Mouse (Mus musculus) intestine, postnatal 0 days (tissue): Measurements from ENCODE around the gene Olfr691. TPM values are rescaled to one million over a fixed set of nuclear protein-coding genes. Genes with fewer than 3 reads are reported as not detected.
"Not testable (repeated sequence)": the region's sequence is repeated elsewhere in the genome, so short reads cannot be mapped to it uniquely, and the experiment has no call there.

Source experiments
- ATAC-seq: fragments of 200-750 bp; cut with Nextera tagmentation; 2 replicates; pipeline ENCODE4 v1.8.0; 2017; ENCODE audit warnings: mild to moderate bottlenecking, moderate TSS enrichment, moderate library complexity
- H3K27ac ChIP-seq: fragments of 300-500 bp; sonication (generic); 2 replicates; pipeline ENCODE4 v1.5.1; 2014; ENCODE audit warnings: mild to moderate bottlenecking, low read depth, low read length, moderate library complexity
- H3K27me3 ChIP-seq: fragments of 300-500 bp; sonication (generic); replicated peaks from 2 replicates; pipeline ENCODE4 v1.6.1; 2014; ENCODE audit warnings: low read length, mixed read lengths; ENCODE audit not compliant: control insufficient read depth, insufficient read depth
- H3K36me3 ChIP-seq: fragments of 300-500 bp; sonication (generic); 2 replicates; pipeline ENCODE4 v1.6.1; 2014; ENCODE audit warnings: mild to moderate bottlenecking, moderate library complexity; ENCODE audit not compliant: control insufficient read depth, insufficient read depth
- H3K4me1 ChIP-seq: fragments of 300-500 bp; sonication (generic); replicated peaks from 2 replicates; pipeline ENCODE4 v1.6.1; 2014; ENCODE audit warnings: antibody characterized with exemption, low read length, mixed read lengths; ENCODE audit not compliant: control insufficient read depth, insufficient read depth
- H3K4me2 ChIP-seq: fragments of 300-500 bp; sonication (generic); replicated peaks from 2 replicates; pipeline ENCODE4 v1.6.1; 2014; ENCODE audit warnings: low read depth, mild to moderate bottlenecking, moderate library complexity
- H3K4me3 ChIP-seq: fragments of 300-500 bp; sonication (generic); 2 replicates; pipeline ENCODE4 v1.5.1; 2014; ENCODE audit warnings: low read depth, low read length
- H3K9ac ChIP-seq: fragments of 300-500 bp; sonication (generic); 2 replicates; pipeline ENCODE4 v1.6.1; 2014; ENCODE audit warnings: mild to moderate bottlenecking, low read depth, low read length
- H3K9me3 ChIP-seq: fragments of 300-500 bp; sonication (generic); 2 replicates; pipeline ENCODE4 v1.6.1; 2016; ENCODE audit warnings: mixed run types; ENCODE audit not compliant: control insufficient read depth
- CTCF ChIP-seq: sonication (generic); IDR thresholded peaks from 2 replicates; pipeline ENCODE4 v1.5.1; 2016; ENCODE audit warnings: low read depth, mild to moderate bottlenecking, control low read depth, antibody characterized with exemption, moderate library complexity
- WGBS: fragments of 180-500 bp; shearing (Covaris S2); extraction: QIAGEN DNeasy Blood & Tissue Kit; methylation state at CpG from one replicate; pipeline ENCODE4 v1.1.7; 2014; 5-methylcytosine and 5-hydroxymethylcytosine counted together
- polyA plus RNA-seq: library from polyadenylated mRNA; unstranded; fragments of >200 nt; fragmentation: Nextera tagmentation; extraction: Ambion mirVana; gene quantifications from 2 replicates; pipeline ENCODE4 v1.2.1, GENCODE M21; 2015

Gene Olfr691
- polyA plus RNA-seq, 1 experiment from 2014 or later, result not detected

DNA sequence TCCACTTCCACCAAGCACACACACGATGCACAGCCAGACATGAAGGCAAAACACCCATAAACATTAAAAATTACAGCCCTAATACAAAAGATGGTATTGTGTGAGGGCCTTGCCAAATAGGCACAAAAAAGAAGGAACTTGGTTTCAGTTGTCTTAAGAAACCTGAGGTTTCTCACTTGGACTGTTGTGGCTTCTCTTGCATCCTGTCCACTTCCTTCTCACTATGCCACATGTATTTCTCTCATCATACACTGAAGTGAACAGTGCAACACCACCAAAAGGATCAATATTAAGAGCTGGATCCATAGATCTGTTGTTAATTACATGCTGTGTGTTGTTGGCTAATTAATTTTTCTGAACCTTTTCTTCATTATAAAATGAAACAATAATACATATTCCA, 30.8 kb upstream of the Olfr691 start:
- ATAC-seq, result no peak
- no peak for TF ChIP-seq CTCF

GRCm38 (mm10) chr7:105368521-105368920, 26.5 kb upstream of the Olfr691 start:
- Histone ChIP-seq H3K27ac (no peak overlapping the region), H3K36me3 (no peaks in the 10 kb centered on the region), H3K4me1 (no peaks in the 10 kb centered on the region), H3K4me2 (no peak overlapping the region), H3K9me3 (no peaks in the 10 kb centered on the region), H3K27me3 (no peaks in the 10 kb centered on the region), H3K9ac (no peak overlapping the region), H3K4me3 (no peak overlapping the region)
- WGBS, result 94% methylated on average over 4 of the region's 4 CpGs
- no peak for TF ChIP-seq CTCF
- no peak for ATAC-seq

More for the DNA sequence above, 30.8 kb upstream of the Olfr691 start:
- no peak overlapping the region for H3K9ac ChIP-seq
- no peaks in the 10 kb centered on the region for H3K4me1 ChIP-seq
- H3K36me3 ChIP-seq, result peaks cover 15% of the 10 kb centered on the region
- no peaks in the 10 kb centered on the region for H3K27me3 ChIP-seq
- WGBS, result 84% methylated on average over 1 of the region's 1 CpGs
- H3K4me3 ChIP-seq, result no peak overlapping the region
- no peak overlapping the region for H3K27ac ChIP-seq
- H3K9me3 ChIP-seq, result no peaks in the 10 kb centered on the region
- H3K4me2 ChIP-seq, result no peak overlapping the region

DNA sequence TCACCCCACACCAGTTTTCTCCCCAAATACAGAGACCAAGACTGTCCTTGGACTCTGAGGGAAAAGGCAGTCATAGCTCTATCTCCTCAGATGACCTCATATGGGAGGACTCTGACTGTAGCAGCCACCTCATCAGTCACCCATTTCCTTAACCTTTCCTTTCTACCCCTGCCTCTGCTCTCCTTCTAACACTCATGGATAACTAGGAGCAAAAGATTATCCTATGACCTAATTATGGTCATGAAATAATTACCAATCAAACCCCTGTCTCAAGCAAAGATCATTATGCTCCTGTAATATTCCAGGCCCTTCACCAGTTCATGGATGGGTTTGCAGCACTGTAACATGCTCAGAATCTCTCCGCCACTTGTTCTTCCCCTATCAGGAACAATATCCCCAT, 25.9 kb upstream of the Olfr691 start, which contains the start of gene Olfr692:
Olfr692 (plus strand) TSS at position 301 of the 400 bp plus-strand sequence.
- WGBS, result 89% methylated on average over 1 of the region's 1 CpGs
- Histone ChIP-seq H3K4me3 (no peak within 1 kb of the TSS), H3K27ac (no peak within 1 kb of the TSS), H3K36me3 (no peaks in the 10 kb centered on the region), H3K9me3 (no peaks in the 10 kb centered on the region), H3K4me1 (no peaks in the 10 kb centered on the region), H3K4me2 (no peak within 1 kb of the TSS), H3K27me3 (no peaks in the 10 kb centered on the region), H3K9ac (no peak within 1 kb of the TSS)
- ATAC-seq, result no peak
- no peak for TF ChIP-seq CTCF

DNA sequence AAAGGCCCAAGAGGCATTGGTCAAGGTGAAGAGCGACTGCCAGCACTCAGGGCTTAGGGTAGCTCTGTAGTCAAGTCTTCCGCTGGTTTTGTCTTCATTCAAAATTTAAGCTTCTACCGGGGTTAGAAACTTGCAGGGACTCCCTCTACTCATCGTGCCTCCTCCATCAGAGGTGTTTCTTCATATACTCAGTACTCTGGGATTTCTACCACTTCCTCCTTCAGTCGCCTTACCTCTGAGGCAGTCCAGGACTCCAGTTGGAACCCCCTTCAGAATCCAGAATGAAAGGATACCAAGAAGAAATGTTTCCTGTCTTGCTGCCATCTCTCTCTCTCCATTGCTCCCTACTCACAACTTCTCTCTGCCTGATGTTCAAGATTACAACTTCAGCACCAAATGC, 25.2 kb upstream of the Olfr691 start:
- Histone ChIP-seq H3K9ac (no peak overlapping the region), H3K9me3 (no peaks in the 10 kb centered on the region), H3K27me3 (no peaks in the 10 kb centered on the region), H3K36me3 (no peaks in the 10 kb centered on the region), H3K4me1 (no peaks in the 10 kb centered on the region), H3K4me3 (no peak overlapping the region), H3K4me2 (no peak overlapping the region), H3K27ac (no peak overlapping the region)
- ATAC-seq, result no peak
- WGBS, result 83% methylated on average over 5 of the region's 5 CpGs
- TF ChIP-seq CTCF, result no peak

- H3K4me2 ChIP-seq, result no peak overlapping the region
- 79% methylated on average over 2 of the region's 2 CpGs for WGBS
Observed at GRCm38 (mm10) chr7:105361713-105362112, 19.6 kb upstream of the Olfr691 start.

DNA sequence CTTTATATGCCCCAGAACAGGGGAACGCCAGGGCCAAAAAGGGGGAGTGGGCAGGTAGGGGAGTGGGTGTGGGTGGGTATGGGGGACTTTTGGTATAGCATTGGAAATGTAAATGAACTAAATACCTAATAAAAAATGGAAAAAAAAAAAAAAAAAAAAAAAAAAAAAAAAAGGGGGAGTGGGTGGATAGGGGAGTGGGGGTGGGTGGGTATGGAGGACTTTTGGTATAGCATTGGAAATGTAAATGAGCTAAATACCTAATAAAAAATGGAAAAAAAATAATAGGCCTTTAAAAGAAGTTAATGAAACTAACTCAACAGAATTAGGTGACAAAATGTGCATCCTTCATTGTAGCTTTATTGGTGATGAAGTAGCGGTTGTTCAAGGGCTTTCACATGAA, 14.4 kb upstream of the Olfr691 start:
- not testable (repeated sequence) for H3K27me3 ChIP-seq, H3K36me3 ChIP-seq, H3K27ac ChIP-seq, H3K4me2 ChIP-seq, ATAC-seq, H3K9ac ChIP-seq, H3K9me3 ChIP-seq, H3K4me3 ChIP-seq, H3K4me1 ChIP-seq
- WGBS, result 94% methylated on average over 1 of the region's 2 CpGs

More at GRCm38 (mm10) chr7:105361713-105362112, 19.6 kb upstream of the Olfr691 start:
- H3K27ac ChIP-seq, result no peak overlapping the region
- H3K4me1 ChIP-seq, result no peaks in the 10 kb centered on the region
- H3K4me3 ChIP-seq, result no peak overlapping the region
- ATAC-seq, result no peak
- no peaks in the 10 kb centered on the region for H3K27me3 ChIP-seq
- H3K9me3 ChIP-seq, result no peaks in the 10 kb centered on the region
- no peak for TF ChIP-seq CTCF
- no peak overlapping the region for H3K9ac ChIP-seq
- H3K36me3 ChIP-seq, result no peaks in the 10 kb centered on the region

DNA sequence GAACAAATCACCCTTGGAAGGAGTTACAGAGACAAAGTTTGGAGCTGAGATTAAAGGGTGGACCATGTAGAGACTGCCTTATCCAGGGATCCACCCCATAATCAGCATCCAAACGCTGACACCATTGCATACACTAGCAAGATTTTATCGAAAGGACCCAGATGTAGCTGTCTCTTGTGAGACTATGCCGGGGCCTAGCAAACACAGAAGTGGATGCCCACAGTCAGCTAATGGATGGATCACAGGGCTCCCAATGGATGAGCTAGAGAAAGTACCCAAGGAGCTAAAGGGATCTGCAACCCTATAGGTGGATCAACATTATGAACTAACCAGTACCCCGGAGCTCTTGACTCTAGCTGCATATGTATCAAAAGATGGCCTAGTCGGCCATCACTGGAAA, 14.0 kb upstream of the Olfr691 start:
- H3K27ac ChIP-seq, H3K4me1 ChIP-seq, H3K9ac ChIP-seq, H3K27me3 ChIP-seq, H3K4me2 ChIP-seq, H3K4me3 ChIP-seq, H3K9me3 ChIP-seq, H3K36me3 ChIP-seq, ATAC-seq: not testable (repeated sequence)
- no CpG with 5 or more reads among the region's 5 CpGs for WGBS
